Mouse (Mus musculus): ENCODE results near the gene Apobec3.
"Not testable (repeated sequence)": the region's sequence is repeated elsewhere in the genome, so short reads cannot be mapped to it uniquely, and the experiment has no call there.

DNA sequence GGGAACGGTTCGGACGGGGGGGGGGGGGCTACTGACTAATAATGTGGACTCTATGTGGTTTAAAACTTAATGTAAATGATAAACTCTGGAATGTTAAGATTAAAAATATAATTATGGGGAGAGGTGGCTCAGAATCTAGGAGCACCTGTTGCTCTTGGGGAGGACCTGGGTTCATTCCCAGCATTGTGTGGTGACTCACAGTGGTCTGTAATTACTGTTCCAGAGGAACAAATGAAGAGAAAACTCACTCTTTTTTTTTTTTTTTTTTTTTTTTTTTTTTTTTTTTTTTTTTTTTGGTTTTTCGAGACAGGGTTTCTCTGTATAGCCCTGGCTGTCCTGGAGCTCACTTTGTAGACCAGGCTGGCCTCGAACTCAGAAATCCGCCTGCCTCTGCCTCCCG lies 48.0 kb downstream of the Apobec3 start:
- not testable (repeated sequence) for TF ChIP-seq EP300 (IDR thresholded peaks at IDR 0.05; ENCODE audit: insufficient read depth, low read depth, low read length); POLR2A (IDR thresholded peaks at IDR 0.05; ENCODE audit: insufficient read depth, low read length)

All from ES-Bruce4 (cell line).